Mouse (Mus musculus): ENCODE measurements around the gene Colca2. TPM values are rescaled to one million over a fixed set of nuclear protein-coding genes. Genes with fewer than 3 reads are reported as not detected.

The Colca2 gene
- 1 to 10 TPM; 1.3 TPM for total RNA-seq (2021)
- long read RNA-seq, experiment 1: 0 reads
- long read RNA-seq, experiment 2: 0 reads

GRCm38 (mm10) chr9:51278500-51279381 is at the start of gene Colca2:
Gene Colca2, minus strand, starts transcription at chr9:51278569.
- peak; percentile 39 to 65 for DNase-seq (ENCODE audit: low spot score in 2 of 2)
- intact Hi-C loops (cut with DNase I): no loop called here

DNA sequence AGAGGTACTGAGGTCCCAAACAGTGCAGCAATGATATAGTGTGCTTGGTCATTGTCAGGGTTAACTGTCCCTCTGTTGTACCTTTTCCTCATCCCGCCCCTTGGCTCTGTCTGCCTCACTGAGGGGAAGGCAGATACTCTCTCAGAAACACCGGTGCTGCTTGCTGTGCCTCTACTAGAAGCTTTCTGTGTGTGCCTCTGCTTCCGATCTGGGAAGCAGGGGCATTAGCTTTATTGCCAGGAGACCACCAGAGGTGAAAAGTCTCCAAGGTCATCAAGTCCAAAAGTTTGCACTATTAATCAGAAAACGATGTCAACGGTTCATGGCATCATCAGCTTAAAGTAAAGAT is 49.2 kb upstream of the Colca2 start:
- intact Hi-C loops (cut with DNase I): no loop called here
- DNase-seq (ENCODE audit: low spot score in 2 of 2): no peak

DNA sequence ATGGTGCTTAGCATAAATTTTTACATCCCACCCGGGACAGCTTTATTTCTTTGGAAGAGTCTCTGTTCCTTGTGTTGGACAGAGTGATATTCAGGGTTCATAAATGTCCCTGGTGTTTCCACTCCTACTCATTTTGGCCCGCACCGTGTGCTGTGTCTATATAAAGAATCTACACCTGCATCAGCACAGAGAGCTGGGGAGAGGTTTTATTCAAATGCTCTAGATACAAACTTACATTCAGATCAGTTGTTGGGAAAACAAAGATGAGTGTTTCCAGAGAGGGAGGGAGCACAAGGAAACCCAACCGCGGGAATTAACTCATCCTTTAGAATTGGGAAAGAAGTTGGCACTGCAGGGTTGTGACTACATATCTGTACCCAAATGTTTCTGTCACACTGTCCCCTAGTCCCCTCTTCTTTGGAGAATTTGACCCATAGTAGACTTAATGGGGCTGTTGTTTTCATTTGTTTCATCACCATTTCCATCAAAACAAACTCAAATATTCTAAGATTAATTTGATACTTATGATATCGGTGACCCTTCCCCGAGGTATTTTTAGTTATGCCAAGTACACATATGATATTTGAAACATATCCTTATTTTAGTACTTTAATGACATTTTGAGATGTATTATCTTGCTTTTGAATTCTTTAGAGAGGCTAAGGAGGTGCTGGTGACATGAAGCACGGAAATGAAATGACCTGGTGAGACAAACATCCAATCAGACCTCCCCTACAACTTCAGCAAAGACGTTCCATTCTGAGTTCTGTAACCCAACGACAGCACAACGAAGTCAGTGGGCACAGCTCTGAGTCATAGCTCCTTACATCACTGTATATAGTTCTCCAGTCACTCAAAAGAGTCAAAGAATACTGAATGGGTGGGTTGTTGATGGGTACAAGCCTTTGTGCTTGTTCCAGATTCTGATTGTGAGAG is 48.5 kb upstream of the Colca2 start:
- intact Hi-C loops (cut with DNase I): no loop called here
- DNase-seq (ENCODE audit: low spot score in 2 of 2): no peak

DNA sequence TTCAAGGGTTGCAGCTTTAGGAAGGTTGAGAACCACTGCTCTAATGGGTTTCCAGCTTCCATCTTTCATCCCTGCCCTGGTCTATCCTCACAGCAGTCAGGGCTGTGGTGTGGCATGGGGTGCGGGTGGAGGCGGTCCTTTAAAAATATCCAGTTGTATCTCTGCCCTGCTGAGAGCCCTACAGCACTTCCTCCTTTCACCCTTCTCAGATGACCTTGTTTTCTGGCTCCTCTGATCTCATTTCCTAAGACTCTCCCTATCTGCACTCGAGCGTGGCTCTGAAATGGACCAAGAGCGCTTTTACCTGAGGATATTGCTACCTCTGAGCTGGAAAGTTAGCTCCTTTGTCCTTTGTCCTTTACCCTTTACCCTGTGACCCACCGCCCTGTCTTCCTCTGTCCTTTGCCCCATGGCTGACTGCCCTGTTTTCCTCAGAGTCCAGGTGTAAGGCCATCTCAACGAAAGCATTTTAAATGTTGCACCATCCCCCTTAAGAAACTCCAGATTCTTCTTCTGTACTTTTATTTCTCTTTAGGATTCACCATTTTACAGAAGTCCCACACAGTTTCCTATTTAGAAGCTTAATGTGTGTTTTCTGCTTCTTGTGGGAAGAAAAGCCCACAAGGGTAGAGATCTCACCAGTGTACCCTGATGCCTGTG is 46.2 kb upstream of the Colca2 start:
- DNase-seq (ENCODE audit: low spot score in 2 of 2): no peak
- intact Hi-C loops (cut with DNase I): no loop called here

- intact Hi-C loops (cut with DNase I): no loop called here
- no peak for DNase-seq (ENCODE audit: low spot score in 2 of 2)
These were observed 41.7 kb upstream of the Colca2 start for GRCm38 (mm10) chr9:51320096-51320495.

DNA sequence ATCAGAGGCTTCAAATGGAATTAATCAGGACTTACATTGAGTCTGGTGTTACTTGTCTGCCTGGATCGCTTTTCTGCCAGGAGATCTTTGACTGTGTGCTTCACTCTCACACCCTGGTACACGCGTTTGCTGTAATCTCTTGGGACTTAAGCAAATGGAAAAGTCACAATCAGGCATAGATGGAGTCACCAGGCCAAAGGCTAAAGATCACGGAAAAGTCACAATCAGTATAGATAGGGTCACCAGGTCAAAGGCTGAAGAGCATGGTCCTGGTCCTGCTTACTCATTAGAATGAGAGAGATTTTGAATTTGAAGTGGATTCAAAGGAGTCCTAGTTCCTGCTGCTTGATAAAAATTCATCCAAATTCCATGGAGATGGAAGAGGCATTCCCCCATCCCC is 39.9 kb upstream of the Colca2 start:
- no peak for DNase-seq (ENCODE audit: low spot score in 2 of 2)
- intact Hi-C loops (cut with DNase I): no loop called here

- DNase-seq (ENCODE audit: low spot score in 2 of 2): no peak
- intact Hi-C loops (cut with DNase I): no loop called here
These were observed 39.0 kb upstream of the Colca2 start for GRCm38 (mm10) chr9:51317322-51317721.

DNA sequence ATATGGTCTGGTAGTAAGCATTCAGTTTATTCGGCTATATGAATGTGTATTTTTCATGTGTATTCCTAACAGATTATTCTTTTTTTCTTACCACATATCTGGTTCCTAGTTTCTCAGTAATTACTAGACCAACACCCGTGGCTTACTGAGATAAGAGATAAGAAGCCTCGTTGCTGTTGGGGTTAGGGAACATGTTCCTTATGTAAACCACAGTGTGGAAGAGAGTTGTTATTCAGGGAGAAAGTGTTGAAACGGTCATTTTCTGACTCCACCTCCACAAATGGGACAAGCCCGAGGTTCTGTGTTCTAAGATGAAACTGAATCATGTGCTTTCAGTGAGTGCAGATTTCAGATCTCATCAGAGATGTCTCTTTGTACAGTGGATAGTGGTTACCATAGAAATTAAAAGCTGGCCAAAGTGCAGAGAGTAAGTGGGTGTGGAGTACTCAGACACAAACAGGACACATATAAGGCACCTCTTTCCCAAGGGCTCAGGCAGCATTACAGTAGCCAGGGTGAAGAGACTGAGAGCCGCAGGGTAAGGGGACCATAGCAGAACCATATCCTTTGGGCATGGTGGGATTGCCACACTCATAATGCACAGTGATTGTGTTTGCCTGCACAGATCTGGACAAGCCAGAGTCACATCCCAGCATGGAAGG is 37.2 kb upstream of the Colca2 start:
- DNase-seq (ENCODE audit: low spot score in 2 of 2): no peak
- intact Hi-C loops (cut with DNase I): no loop called here

- DNase-seq (ENCODE audit: low spot score in 2 of 2): no peak
- intact Hi-C loops (cut with DNase I): no loop called here
These were observed 34.4 kb upstream of the Colca2 start for GRCm38 (mm10) chr9:51312554-51313317.

GRCm38 (mm10) chr9:51310515-51310914 is 32.1 kb upstream of the Colca2 start:
- DNase-seq (ENCODE audit: low spot score in 2 of 2): no peak

DNA sequence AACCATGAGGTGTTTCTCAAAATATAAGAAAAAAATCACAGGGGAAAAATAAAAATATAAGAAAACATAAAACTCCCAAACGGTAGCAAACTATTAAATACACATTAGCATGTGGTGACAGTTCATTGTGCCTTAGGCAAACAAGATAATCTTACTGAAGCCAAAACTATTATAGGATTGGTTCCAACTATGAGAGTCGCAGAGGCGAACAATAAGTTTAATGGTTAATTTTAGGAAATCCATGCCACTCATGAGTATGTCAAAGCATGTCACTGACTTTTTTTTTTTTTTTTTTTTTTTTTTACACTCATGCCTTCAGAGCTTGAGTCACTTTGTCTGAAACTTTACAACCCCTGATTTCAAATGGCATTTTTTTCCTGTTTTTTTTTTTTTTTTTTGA is 28.0 kb upstream of the Colca2 start:
- intact Hi-C loops (cut with DNase I): no loop called here
- no peak for DNase-seq (ENCODE audit: low spot score in 2 of 2)

More at GRCm38 (mm10) chr9:51310515-51310914, 32.1 kb upstream of the Colca2 start:
- intact Hi-C loops (cut with DNase I): no loop called here

DNA sequence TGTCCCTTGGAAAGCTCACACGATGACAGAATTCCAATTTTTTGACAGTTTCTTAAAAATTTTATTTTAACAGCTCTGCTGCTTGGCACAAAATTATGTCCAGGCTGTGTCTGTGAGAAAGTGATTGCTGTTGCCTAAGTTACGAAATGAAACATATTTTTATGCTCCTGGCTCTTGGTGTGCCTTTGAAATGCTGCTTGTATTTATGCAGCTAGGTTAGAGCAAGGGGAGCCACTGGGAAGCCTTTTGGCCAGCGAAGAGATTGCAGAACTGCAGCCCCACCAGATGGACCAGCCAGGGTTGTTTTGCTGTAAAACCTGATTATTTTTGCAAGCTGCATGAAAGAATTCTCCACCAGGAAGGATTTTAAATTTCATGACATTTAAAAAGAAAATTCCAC is 26.8 kb upstream of the Colca2 start:
- intact Hi-C loops (cut with DNase I): no loop called here
- DNase-seq (ENCODE audit: low spot score in 2 of 2): peak; percentile 33 to 75

GRCm38 (mm10) chr9:51303980-51304379 is 25.6 kb upstream of the Colca2 start:
- intact Hi-C loops (cut with DNase I): no loop called here
- DNase-seq (ENCODE audit: low spot score in 2 of 2): no peak

DNA sequence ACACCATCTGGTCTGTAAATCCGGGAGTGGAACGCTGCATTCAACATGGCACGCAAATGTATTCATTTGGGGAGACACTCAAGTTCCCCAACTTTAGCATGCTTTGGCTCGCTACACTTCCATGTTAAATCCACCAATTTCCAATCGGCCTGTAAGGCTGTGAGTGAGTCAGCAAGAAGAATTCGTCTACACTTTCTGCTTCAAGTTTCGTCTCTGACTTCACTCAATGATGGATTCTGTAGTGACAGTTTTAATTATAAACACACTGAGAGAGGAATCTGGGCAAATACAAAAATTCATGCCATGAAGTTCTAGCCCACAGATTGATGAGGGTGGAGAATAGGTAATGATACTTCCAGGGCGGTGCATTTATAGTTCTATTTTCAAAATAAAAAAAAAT is 15.2 kb upstream of the Colca2 start:
- intact Hi-C loops (cut with DNase I): loop anchor here (5.0 to 10.0 kb wide), 2 partner anchors 116 to 449 kb away; partner anchors contain the start of gene Ppp2r1b

GRCm38 (mm10) chr9:51292674-51293073 is 14.3 kb upstream of the Colca2 start:
- peak; percentile 90 to 92 for DNase-seq (ENCODE audit: low spot score in 2 of 2)
- intact Hi-C loops (cut with DNase I): loop anchor here (1.0 to 10.0 kb wide), 3 partner anchors 115 to 448 kb away; partner anchors contain the start of gene Ppp2r1b

More for the DNA sequence above, 15.2 kb upstream of the Colca2 start:
- no peak for DNase-seq (ENCODE audit: low spot score in 2 of 2)

- intact Hi-C loops (cut with DNase I): loop anchor here (5.0 to 10.0 kb wide), 2 partner anchors 114 to 446 kb away; partner anchors contain the start of gene Ppp2r1b
- DNase-seq (ENCODE audit: low spot score in 2 of 2): no peak
These were observed 12.6 kb upstream of the Colca2 start for GRCm38 (mm10) chr9:51290980-51291379.

DNA sequence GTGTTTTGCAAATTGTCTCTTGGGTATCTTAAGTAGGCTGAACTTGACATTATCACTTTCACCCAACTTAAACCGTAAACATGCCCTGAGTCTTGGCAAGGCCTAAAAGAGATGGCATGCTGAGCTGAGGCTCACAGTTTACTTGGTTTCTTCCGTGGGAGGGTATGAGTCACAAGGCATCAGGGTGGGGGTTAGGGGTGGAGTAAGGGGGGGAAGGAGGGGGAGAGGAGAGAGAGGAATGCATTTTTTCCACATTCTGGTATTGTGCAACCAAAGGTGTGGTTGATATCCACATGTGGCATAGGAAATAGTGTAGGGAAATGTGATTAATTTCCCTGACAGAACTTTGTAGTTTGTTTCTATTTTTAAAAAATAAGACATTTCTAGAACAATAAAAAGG is 7.7 kb upstream of the Colca2 start:
- intact Hi-C loops (cut with DNase I): no loop called here
- DNase-seq (ENCODE audit: low spot score in 2 of 2): no peak

GRCm38 (mm10) chr9:51277834-51278498 is 403 bp downstream of the Colca2 start:
- intact Hi-C loops (cut with DNase I): no loop called here
- DNase-seq (ENCODE audit: low spot score in 2 of 2): no peak
